Mouse (Mus musculus) skeletal muscle tissue, adult 2 months (tissue): Measurements from ENCODE around the gene Galp.
"Not testable (repeated sequence)": the region's sequence is repeated elsewhere in the genome, so short reads cannot be mapped to it uniquely, and the experiment has no call there.

ENCODE experiments used
- DNase-seq: peaks from one replicate; pipeline ENCODE4 v3.0.0-alpha.2; 2012; ENCODE audit warnings: low read depth, low spot score

The Galp gene

GRCm38 (mm10) chr7:6254451-6254850 lies 57.6 kb downstream of the Galp start:
- no peak for DNase-seq

GRCm38 (mm10) chr7:6257386-6257785 lies 60.5 kb downstream of the Galp start:
- DNase-seq = no peak

- no peak for DNase-seq
These were observed 61.6 kb downstream of the Galp start for GRCm38 (mm10) chr7:6258232-6259220.

GRCm38 (mm10) chr7:6260004-6260403 lies 63.1 kb downstream of the Galp start:
- DNase-seq = not testable (repeated sequence)

GRCm38 (mm10) chr7:6262120-6262519 lies 65.2 kb downstream of the Galp start:
- no peak for DNase-seq

- DNase-seq = no peak
These were observed 66.1 kb downstream of the Galp start for GRCm38 (mm10) chr7:6262984-6263383.

GRCm38 (mm10) chr7:6265695-6266094 lies 68.8 kb downstream of the Galp start:
- DNase-seq = no peak
